Mouse (Mus musculus) T-helper 2 cell (primary cell): Measurements from ENCODE around the gene Pabpn1.

ENCODE experiments used
- in situ Hi-C: fragments of 300-600 bp; cut with MboI, MseI; formaldehyde crosslinking; loops from one replicate; pipeline ENCODE4 v1.15.1; 2025; ENCODE audit warnings: high pct_unique_total_duplicates

Pabpn1 gene

DNA sequence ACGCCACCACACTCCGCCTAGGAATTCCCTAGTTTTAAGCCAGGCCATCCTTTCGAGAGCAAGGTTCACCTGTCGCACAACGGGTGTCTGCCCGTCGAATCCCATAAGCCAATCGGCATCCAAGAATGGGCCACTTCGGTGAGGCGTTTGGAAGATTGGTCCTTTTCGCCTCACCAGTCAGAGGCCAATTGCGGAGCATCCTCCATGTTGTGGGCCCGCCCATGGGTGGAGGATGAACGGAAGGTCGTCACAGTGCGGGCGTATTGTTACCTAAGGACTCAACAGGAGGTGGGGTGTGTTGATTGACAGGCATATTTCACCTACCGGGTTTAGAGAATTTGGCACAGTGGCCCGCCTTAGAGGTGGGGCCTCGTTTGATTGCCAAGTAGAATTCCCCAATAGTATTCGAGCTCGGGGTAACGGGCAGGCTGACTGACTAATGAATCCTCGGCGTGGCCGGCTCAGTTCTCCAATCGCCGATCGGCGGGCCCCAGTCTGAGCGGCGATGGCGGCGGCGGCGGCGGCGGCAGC lies 1.4 kb downstream of the Pabpn1 start:
- in situ Hi-C loops: loop anchor here (10.0 kb wide), 1 partner anchor 201 kb away; the partner anchor contains the start of genes Thtpa and Zfhx2

GRCm38 (mm10) chr14:54894296-54895151 lies 2.2 kb downstream of the Pabpn1 start:
- in situ Hi-C loops: loop anchor here (5.0 to 10.0 kb wide), 2 partner anchors 123 to 200 kb away; partner anchors contain the start of genes Ngdn, Thtpa and Zfhx2

- in situ Hi-C loops: loop anchor here (5.0 to 10.0 kb wide), 2 partner anchors 120 to 197 kb away; partner anchors contain the start of genes Ngdn, Thtpa and Zfhx2
Measured at GRCm38 (mm10) chr14:54897445-54897844, 5.1 kb downstream of the Pabpn1 start.

- in situ Hi-C loops: no loop called here
Measured at GRCm38 (mm10) chr14:54900383-54900782, 8.1 kb downstream of the Pabpn1 start.

DNA sequence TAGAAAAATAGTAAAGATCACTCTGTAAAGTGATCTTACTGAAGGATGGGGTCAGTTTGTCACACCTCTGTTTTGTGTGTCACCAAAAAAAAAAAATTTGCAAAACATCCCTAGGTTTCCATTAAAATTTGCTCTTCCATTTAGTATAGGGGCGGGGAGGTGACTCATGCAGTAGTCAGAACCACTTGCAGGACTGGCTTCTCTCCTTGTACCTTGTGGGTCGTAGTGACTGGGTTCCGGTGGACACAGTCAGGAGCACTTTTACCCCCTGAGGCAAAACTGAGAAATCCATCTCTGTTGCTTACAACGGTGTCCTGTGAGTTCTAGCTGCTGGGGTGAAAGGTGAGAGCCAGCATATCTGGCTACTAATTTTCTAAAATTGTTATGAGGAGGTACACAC lies 11.3 kb downstream of the Pabpn1 start:
- in situ Hi-C loops: no loop called here

DNA sequence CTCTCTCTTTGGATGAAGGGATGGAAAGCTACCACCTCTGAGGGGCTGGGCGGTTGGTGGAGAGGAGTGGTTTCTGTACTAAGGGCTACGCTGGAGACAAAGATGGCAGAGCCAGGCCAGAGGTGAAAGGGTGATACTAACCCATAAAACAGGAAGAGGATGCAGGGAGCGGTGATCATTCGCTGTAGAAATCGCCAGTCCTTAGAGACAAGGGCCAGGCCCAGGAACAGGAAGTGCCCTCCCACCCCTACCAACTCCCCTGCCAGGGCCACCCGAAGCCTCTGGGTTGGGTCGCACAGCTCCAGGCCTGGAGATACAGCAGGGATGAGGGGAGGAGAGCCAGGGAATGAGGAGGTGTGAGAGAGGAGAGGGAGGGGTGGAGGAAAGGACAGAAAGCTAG lies 16.4 kb downstream of the Pabpn1 start:
- in situ Hi-C loops: no loop called here

DNA sequence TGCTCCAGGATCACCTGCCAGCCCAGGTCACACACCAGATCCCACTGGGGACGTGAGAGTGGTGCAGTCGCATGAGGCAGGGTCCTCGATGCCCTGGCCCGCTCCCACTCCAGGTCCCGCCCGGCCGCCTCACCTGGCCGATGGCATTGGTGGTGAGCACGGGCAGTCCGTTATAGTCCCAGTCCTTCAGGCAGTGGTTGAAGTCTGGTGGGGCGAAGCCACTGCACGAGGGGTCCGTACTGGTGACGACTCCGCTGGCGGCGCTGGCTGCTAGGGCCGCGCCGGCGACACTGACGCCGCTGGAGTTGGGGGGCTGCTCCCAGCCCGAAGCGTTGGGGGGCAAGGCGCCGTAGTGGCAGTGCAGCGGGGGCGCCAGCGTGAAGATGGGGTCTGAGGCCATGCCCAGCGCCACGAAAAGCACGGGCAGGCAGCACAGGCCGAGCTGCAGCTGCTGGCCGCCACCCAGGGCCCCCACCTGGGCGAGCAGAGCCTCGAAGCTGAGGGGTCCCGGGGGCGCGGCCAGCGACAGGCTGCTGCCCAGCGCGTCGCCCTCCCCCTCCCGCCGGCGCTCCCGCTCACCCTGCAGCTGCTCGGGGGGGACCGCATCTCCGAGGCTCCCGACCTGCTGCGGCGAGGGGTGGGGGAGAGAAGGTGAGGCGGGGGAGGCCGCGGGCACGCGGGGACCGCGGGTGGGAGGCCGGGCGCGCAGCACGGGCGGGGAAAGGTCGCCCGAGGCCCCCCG lies 20.0 kb downstream of the Pabpn1 start:
- in situ Hi-C loops: no loop called here

- in situ Hi-C loops: no loop called here
Measured at GRCm38 (mm10) chr14:54912886-54913285, 20.6 kb downstream of the Pabpn1 start, which contains the start of gene Slc22a17. Slc22a17 (minus strand) TSS chr14:54913132.

DNA sequence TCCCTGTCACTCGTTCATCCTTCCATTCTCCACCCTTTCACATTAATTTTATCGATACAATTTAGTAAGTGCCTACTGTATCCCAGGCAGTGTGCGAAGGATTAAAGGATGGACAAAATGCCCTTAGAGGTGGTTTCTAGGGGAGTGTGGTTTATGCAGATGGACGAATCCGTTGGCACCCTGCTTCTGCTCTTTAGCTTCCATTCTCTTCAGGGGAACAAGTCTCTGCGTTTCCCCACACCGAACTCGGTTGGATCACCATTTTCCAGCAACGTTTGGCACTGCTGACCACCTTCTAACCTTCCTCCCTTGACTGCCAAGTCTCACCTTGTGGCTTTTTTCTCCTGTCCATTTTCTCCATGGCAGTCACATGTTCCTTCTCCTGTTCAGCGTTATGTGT lies 21.0 kb downstream of the Pabpn1 start:
- in situ Hi-C loops: no loop called here

- in situ Hi-C loops: loop anchor here (5.0 kb wide), 1 partner anchor 77 kb away; no protein-coding TSS in a partner anchor
Measured at GRCm38 (mm10) chr14:54920076-54920685, 27.9 kb downstream of the Pabpn1 start.

- in situ Hi-C loops: loop anchor here (5.0 kb wide), 1 partner anchor 73 kb away; no protein-coding TSS in a partner anchor
Measured at GRCm38 (mm10) chr14:54924641-54925348, 32.5 kb downstream of the Pabpn1 start.

DNA sequence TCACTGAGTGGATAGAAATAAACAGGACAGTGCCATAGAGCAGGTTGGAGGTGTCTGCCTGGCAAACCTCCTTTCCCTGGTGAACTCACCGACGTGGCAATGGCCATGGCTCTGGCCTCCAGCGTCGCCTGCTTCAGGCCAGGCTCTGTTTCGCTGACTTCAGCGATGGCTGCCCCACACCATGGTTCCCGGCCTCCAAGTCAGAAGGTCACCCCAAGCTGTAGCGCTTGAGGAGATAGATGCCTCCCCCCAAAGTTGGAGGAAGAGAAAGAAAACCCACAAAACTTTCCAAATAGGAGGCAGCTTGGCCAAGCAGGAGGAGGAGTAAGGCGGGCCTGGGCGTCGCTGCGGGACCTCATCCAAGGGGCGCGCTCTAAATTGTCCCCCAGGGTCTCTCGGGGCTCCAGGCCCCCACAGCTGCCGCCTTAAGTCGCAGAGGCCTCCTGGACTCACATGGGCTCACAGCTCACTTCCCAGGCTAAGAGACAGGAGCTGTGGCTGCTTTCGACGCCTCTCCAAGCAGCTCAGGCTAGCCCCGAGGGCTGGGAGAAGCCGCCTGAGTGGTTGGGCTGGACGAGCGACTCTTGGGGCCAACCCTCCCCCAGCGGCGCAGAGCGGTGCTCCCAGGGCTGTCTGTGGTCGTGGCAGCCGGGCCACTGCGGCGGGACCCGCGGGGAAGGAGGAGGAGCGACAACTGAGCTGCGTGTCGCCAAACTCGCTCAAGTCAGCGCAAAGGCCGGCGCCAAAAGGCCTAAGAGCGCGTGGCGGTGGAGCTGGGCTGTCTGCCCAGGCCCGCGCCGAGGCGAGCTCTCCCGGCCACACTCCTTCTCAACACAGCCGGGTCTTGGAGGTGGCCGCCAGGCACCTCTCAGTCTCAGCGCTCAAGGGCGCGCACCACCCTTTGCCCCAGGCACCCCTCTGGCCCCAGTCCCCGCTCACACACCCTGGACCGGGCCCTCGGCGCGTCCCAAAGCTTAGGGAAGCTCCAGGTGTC lies 33.3 kb downstream of the Pabpn1 start, which contains the start of gene Efs:
TSS of gene Efs (minus strand) at position 778 of the 994 bp plus-strand sequence.
- in situ Hi-C loops: no loop called here

DNA sequence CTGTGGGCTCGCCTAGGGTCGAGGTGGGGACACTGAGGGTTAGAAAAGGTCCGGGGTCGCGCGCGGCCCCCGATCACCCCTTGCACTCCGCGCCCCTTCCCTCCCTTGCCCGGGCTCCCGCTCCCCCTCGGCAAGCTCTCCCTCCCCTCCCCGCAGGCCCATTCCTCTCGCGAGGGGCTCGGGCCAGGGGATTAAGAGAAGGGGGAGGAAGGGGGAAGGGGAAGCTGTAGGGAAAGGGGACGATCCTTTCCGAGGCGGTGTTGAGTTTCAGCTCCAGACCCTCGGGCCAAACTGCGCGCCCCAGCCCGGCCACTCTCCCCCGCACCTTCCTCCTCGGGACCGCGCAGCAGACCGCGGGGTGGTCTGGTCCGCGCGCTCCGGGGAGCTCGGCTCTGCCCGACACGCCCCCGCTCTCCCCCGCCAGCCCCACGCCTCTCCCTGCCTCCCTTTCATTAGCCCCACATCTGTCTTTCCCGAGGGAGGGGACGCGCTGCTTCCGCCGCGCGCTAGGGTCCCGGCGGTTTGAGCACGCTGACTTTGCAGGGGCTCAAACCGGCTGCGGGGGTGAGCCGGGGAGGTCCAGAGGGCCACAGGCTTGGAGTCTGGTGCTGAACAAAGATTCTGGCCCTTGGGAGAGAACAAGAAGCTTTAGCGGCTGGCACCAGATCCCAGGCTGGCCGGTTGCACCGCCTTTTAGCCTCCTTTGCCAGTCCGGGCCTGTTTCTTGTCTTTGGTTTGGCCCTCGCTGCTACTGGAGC lies 34.3 kb downstream of the Pabpn1 start:
- in situ Hi-C loops: no loop called here

GRCm38 (mm10) chr14:54927296-54927695 lies 35.0 kb downstream of the Pabpn1 start:
- in situ Hi-C loops: no loop called here

DNA sequence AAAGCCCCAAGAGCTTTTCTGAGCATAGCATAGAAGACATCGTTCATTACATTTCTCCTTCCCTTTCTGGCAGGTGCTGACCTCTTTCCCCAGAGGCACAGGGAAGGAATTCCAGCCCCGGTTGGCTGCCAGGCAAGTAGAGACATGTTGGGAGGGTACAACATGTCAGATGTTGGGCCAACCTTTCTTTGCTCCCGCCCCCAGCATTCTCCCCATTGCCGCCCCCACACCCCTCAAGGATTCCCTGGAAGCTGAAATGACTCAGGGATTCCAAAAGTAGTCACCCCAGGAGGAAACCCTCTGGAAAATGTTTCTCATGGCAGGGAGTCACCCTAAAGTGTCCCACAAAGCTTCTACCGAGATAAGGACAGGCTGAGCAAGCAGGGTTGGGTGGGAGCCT lies 37.5 kb downstream of the Pabpn1 start:
- in situ Hi-C loops: no loop called here

DNA sequence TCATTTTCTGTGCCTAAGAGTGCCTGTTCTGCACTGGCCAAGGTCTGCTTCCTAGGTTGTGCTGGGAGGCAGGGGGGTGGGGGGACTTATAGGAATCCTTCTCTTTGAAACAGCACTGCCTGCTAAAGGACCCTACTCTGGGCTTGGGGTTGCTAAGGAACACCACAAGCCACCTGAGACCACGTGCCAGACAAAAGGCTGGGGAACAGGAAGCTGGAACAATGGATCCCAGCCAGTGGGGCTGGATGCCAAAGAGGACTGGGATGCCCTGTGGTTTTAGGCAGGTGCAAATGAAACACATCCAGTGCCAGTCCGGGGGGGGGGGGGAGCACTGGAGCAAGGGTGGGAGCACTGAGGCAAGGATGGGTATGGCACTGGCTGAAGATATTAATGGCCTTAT lies 38.1 kb downstream of the Pabpn1 start:
- in situ Hi-C loops: no loop called here

DNA sequence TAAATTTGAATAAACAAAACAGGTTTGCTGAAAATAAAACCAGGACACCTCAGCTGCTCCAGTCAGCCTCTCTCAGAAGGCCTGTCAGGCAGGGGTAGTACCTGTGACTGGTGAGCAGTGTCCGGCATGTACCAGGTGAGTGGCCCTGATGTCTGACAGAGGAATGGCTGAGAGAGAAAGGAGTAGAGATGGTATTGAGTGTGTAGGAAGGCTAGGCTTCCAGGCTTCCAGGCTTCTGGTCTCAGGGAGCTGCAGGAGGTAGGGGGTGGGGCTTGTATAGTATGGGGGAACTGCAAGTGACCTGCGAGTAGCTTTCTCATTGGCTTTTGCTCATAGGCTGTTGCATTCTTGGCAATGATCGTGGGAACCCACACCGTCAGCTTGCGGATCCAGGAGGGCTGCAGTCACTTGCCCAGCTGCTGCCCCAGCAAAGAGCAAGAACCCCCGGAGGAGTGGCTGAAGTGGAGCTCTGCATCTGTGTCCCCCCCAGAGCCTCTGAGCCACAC lies 40.4 kb downstream of the Pabpn1 start, which contains the start of gene Il25:
TSS of gene Il25 (plus strand) at position 51 of the 506 bp plus-strand sequence.
- in situ Hi-C loops: no loop called here
